Mouse (Mus musculus): ENCODE data around the gene Tex19.1.

GRCm38 (mm10) chr11:121193415-121193814 lies 47.5 kb downstream of the Tex19.1 start:
- no peak for TF ChIP-seq GATA1 (IDR thresholded peaks at IDR 0.05; ENCODE audit: borderline replicate concordance, low read length)
- no peak for TF ChIP-seq FLI1 (IDR thresholded peaks at IDR 0.05; ENCODE audit: low read length)

All from megakaryocyte, embryonic 14.5 days (primary cell).